Mouse (Mus musculus): ENCODE results near the gene Asah2.
"Not testable (repeated sequence)": the region's sequence is repeated elsewhere in the genome, so short reads cannot be mapped to it uniquely, and the experiment has no call there.

Gene Asah2

GRCm38 (mm10) chr19:32107771-32108306 is at the start of gene Asah2:
TSS of gene Asah2 (minus strand) at chr19:32108211.
- peak; percentile 84 to 90 for DNase-seq

GRCm38 (mm10) chr19:32157045-32157444 is 49.0 kb upstream of the Asah2 start:
- no peak for DNase-seq

- DNase-seq, result no peak
Measured at GRCm38 (mm10) chr19:32152529-32152928, 44.5 kb upstream of the Asah2 start.

- DNase-seq, result no peak
Measured at GRCm38 (mm10) chr19:32148710-32149109, 40.7 kb upstream of the Asah2 start.

GRCm38 (mm10) chr19:32142383-32142782 is 34.4 kb upstream of the Asah2 start:
- no peak for DNase-seq

- DNase-seq, result no peak
Measured at GRCm38 (mm10) chr19:32138361-32139088, 30.5 kb upstream of the Asah2 start.

GRCm38 (mm10) chr19:32137904-32138303 is 29.9 kb upstream of the Asah2 start:
- no peak for DNase-seq

- peak; percentile 18 to 35 for DNase-seq
Measured at GRCm38 (mm10) chr19:32136888-32137625, 29.0 kb upstream of the Asah2 start.

- not testable (repeated sequence) for DNase-seq
Measured at GRCm38 (mm10) chr19:32131707-32132488, 23.9 kb upstream of the Asah2 start.

GRCm38 (mm10) chr19:32129281-32129680 is 21.3 kb upstream of the Asah2 start:
- no peak for DNase-seq

GRCm38 (mm10) chr19:32127180-32127850 is 19.3 kb upstream of the Asah2 start:
- peak in 1 of 2 experiments; percentile 37 for DNase-seq

GRCm38 (mm10) chr19:32124155-32124554 is 16.1 kb upstream of the Asah2 start:
- no peak for DNase-seq

GRCm38 (mm10) chr19:32123196-32123595 is 15.2 kb upstream of the Asah2 start:
- no peak for DNase-seq

- no peak for DNase-seq
Measured at GRCm38 (mm10) chr19:32120798-32121197, 12.8 kb upstream of the Asah2 start.

GRCm38 (mm10) chr19:32119666-32120065 is 11.7 kb upstream of the Asah2 start:
- DNase-seq, result no peak

- no peak for DNase-seq
Measured at GRCm38 (mm10) chr19:32118496-32118895, 10.5 kb upstream of the Asah2 start.

- DNase-seq, result no peak
Measured at GRCm38 (mm10) chr19:32117484-32118018, 9.5 kb upstream of the Asah2 start.

- peak; percentile 26 to 30 for DNase-seq
Measured at GRCm38 (mm10) chr19:32111866-32112790, 4.1 kb upstream of the Asah2 start.

- no peak for DNase-seq
Measured at GRCm38 (mm10) chr19:32106750-32107149, 1.3 kb downstream of the Asah2 start.

GRCm38 (mm10) chr19:32104217-32104616 is 3.8 kb downstream of the Asah2 start:
- no peak for DNase-seq

GRCm38 (mm10) chr19:32102976-32103300 is 5.1 kb downstream of the Asah2 start:
- DNase-seq, result no peak
